In genomic region chr6:118140961-118141360, GRCm38 (mm10) we compare ENCODE assay signal across 29 mouse cellular contexts. TPM values are rescaled to one million over a fixed set of nuclear protein-coding genes. Genes with fewer than 3 reads are reported as not detected.
A peak's percentile ranks its signal among the peaks of the same experiment; 100 is the strongest.
DNase-seq lines count a peak whose midpoint lies in the region; ATAC-seq and TF ChIP-seq lines count a peak whose summit lies in the region.
"Had no signal": no experiment of that assay in that cellular context is flagged by ENCODE, and none has a peak within 500 bp of the region (broad histone marks: within the 10 kb centered on the region; RNA-seq: fewer than 3 reads in every experiment).

No protein-coding gene starts in this region.

- peak; percentile 12 for DNase-seq in layer of hippocampus, adult 11-12 months (ENCODE audit: low spot score)
- DNase-seq in layer of hippocampus, postnatal 10 days (ENCODE audit: low spot score in 2 of 2): no peak
- DNase-seq in thymus, adult 2 months: no peak
- DNase-seq in adrenal gland, adult 2 months: no peak
- DNase-seq: adrenal gland, adult 8-10 months; cerebellum, adult 18-20 months; cerebellum, postnatal 14 days; gastrocnemius, postnatal 25 days; heart, adult 2 months; heart, postnatal 14 days; kidney, adult 11 months; kidney, postnatal 36 days; midbrain, embryonic 14.5 days; thymus, postnatal 14 days had no signal

- no peaks in the 10 kb centered on the region for H3K27me3 ChIP-seq in forebrain, embryonic 13.5 days
- no peaks in the 10 kb centered on the region for H3K27me3 ChIP-seq in thymus, adult 2 months (ENCODE audit: control insufficient read depth, insufficient read depth, low read length)
- H3K27me3 ChIP-seq: hindbrain, embryonic 15.5 days; kidney, embryonic 15.5 days; limb, embryonic 13.5 days; lung, embryonic 15.5 days; neural tube, embryonic 13.5 days; stomach, embryonic 15.5 days had no signal

- 0 out of 2 replicates have a peak overlapping the region, but pooled peaks have one; percentile 24 for H3K27ac ChIP-seq in brown adipose tissue, adult 24 weeks (replicated peaks; ENCODE audit: low read depth, low read length)
- H3K27ac ChIP-seq in forebrain, embryonic 13.5 days: no peak overlapping the region
- no peak overlapping the region for H3K27ac ChIP-seq in thymus, adult 2 months (ENCODE audit: control insufficient read depth, insufficient read depth, low read length)
- H3K27ac ChIP-seq: heart, adult 2 months; hindbrain, embryonic 10.5 days; hindbrain, embryonic 15.5 days; kidney, embryonic 15.5 days; limb, embryonic 13.5 days; lung, embryonic 15.5 days; neural tube, embryonic 13.5 days; stomach, embryonic 15.5 days had no signal

- H3K4me3 ChIP-seq in brown adipose tissue, adult 24 weeks (ENCODE audit: insufficient read depth, low read depth, low read length): no peak overlapping the region
- no peak overlapping the region for H3K4me3 ChIP-seq in forebrain, embryonic 13.5 days
- no peak overlapping the region for H3K4me3 ChIP-seq in thymus, adult 2 months (ENCODE audit: control insufficient read depth, insufficient read depth, low read length)
- H3K4me3 ChIP-seq: heart, adult 2 months; hindbrain, embryonic 10.5 days; hindbrain, embryonic 15.5 days; kidney, embryonic 15.5 days; limb, embryonic 13.5 days; lung, embryonic 15.5 days; myocyte; neural tube, embryonic 13.5 days; stomach, embryonic 15.5 days had no signal

- no peaks in the 10 kb centered on the region for H3K4me1 ChIP-seq in brown adipose tissue, adult 24 weeks (ENCODE audit: control insufficient read depth, insufficient read depth, insufficient read length, low read length)
- peaks cover 6% of the 10 kb centered on the region for H3K4me1 ChIP-seq in forebrain, embryonic 13.5 days
- no peaks in the 10 kb centered on the region for H3K4me1 ChIP-seq in thymus, adult 2 months (replicated peaks; ENCODE audit: control insufficient read depth, insufficient read depth, low read length)

- no peaks in the 10 kb centered on the region for H3K36me3 ChIP-seq in forebrain, embryonic 13.5 days (ENCODE audit: poor library complexity, severe bottlenecking)
- no peaks in the 10 kb centered on the region for H3K36me3 ChIP-seq in thymus, adult 2 months (ENCODE audit: control insufficient read depth, insufficient read depth, low read length)
- H3K36me3 ChIP-seq: hindbrain, embryonic 10.5 days; hindbrain, embryonic 15.5 days; kidney, embryonic 15.5 days; limb, embryonic 13.5 days; lung, embryonic 15.5 days; neural tube, embryonic 13.5 days; stomach, embryonic 15.5 days had no signal

- no peak overlapping the region for H3K4me2 ChIP-seq in forebrain, embryonic 13.5 days
- H3K4me2 ChIP-seq: hindbrain, embryonic 15.5 days; kidney, embryonic 15.5 days; limb, embryonic 13.5 days; liver, embryonic 11.5 days; lung, embryonic 15.5 days; neural tube, embryonic 13.5 days; stomach, embryonic 15.5 days had no signal

- TF ChIP-seq CTCF in thymus, adult 2 months (IDR thresholded peaks at IDR 0.05; ENCODE audit: borderline replicate concordance, control insufficient read depth, extremely low read depth, insufficient read depth, low read length, poor library complexity): no peak

- peak; percentile 45 for ATAC-seq in megakaryocyte progenitor cell, adult 5-6 weeks (replicated peaks; ENCODE audit: poor library complexity)
- ATAC-seq in forebrain, embryonic 13.5 days: no peak
- ATAC-seq: forebrain, embryonic 14.5 days; inflammation-experienced regulatory T-cells, adult 6 months had no signal

- TF ChIP-seq POLR2A in thymus, adult 2 months (IDR thresholded peaks at IDR 0.05; ENCODE audit: control insufficient read depth, extremely low read depth, insufficient read depth, low read length, poor library complexity): no peak

- H3K9ac ChIP-seq in forebrain, embryonic 13.5 days: no peak overlapping the region
- H3K9ac ChIP-seq: hindbrain, embryonic 15.5 days; kidney, embryonic 15.5 days; limb, embryonic 13.5 days; lung, embryonic 15.5 days; neural tube, embryonic 13.5 days; stomach, embryonic 15.5 days had no signal

- WGBS in forebrain, embryonic 13.5 days: 89% methylated on average over 6 of the region's 6 CpGs
- WGBS in thymus, adult 2 months: 57% methylated on average over 6 of the region's 6 CpGs

- no peaks in the 10 kb centered on the region for H3K9me3 ChIP-seq in forebrain, embryonic 13.5 days (replicated peaks)
- H3K9me3 ChIP-seq: hindbrain, embryonic 15.5 days; kidney, embryonic 15.5 days; lung, embryonic 15.5 days; neural tube, embryonic 13.5 days; stomach, embryonic 15.5 days had no signal

RNA-seq across cellular contexts. Expression of gene Csgalnact2, which starts 2.0 kb away (rescaled TPM):
- 10 to 100 TPM; 12.2 to 12.3 TPM for total RNA-seq in layer of hippocampus, postnatal 10 days (2021)
- polyA plus RNA-seq in brown adipose tissue, adult 24 weeks (2012; ENCODE audit: insufficient read depth, insufficient read length, missing spikeins): 8.4 and 12.5 TPM in 2 replicates
- 173 and 181 TPM in 2 replicates for total RNA-seq in megakaryocyte progenitor cell, adult 5-6 weeks (2015)
- total RNA-seq in megakaryocyte progenitor cell, adult 5-6 weeks (2017): 226 and 242 TPM in 2 replicates
- 7.5 and 8.3 TPM in 2 replicates for polyA plus RNA-seq in forebrain, embryonic 13.5 days (2015; fragmentation: Nextera tagmentation; extraction: Ambion mirVana)
- 2.6 TPM in 2 replicates for polyA plus RNA-seq in thymus, adult 2 months (2012; rRNA removed)
- total RNA-seq in adrenal gland, adult 2 months (2021): 10 to 100 TPM; 15.3 to 23.6 TPM
- polyA plus RNA-seq in adrenal gland, adult 2 months (2012; rRNA removed): 0.86 and 0.95 TPM in 2 replicates

RNA-seq across cellular contexts. Expression of gene Ret, which starts 56.6 kb away (rescaled TPM):
- total RNA-seq in layer of hippocampus, postnatal 10 days (2021): 1 to 10 TPM; 6.4 to 6.8 TPM
- 0.59 and 1.8 TPM in 2 replicates for polyA plus RNA-seq in brown adipose tissue, adult 24 weeks (2012; ENCODE audit: insufficient read depth, insufficient read length, missing spikeins)
- not detected in 2 replicates for total RNA-seq in megakaryocyte progenitor cell, adult 5-6 weeks (2015)
- 0.04 TPM in 1 of 2 replicates, not detected in the other for total RNA-seq in megakaryocyte progenitor cell, adult 5-6 weeks (2017)
- 0.55 and 0.65 TPM in 2 replicates for polyA plus RNA-seq in forebrain, embryonic 13.5 days (2015; fragmentation: Nextera tagmentation; extraction: Ambion mirVana)
- 1.2 and 1.3 TPM in 2 replicates for polyA plus RNA-seq in thymus, adult 2 months (2012; rRNA removed)
- 1 to 10 TPM; 2.3 to 4.0 TPM for total RNA-seq in adrenal gland, adult 2 months (2021)
- polyA plus RNA-seq in adrenal gland, adult 2 months (2012; rRNA removed): 1.8 and 2.3 TPM in 2 replicates
- total RNA-seq: megakaryocyte-erythroid progenitor cell, adult 5-6 weeks had no signal
